Mouse (Mus musculus) liver, embryonic 15.5 days (tissue): ENCODE measurements at regions not wholly inside any gene's neighbourhood (a gene's known extent, or its start where the extent isn't known, plus 50 kb on each side); places are given as distances from the start of the nearest gene placed in this dataset. TPM values are rescaled to one million over a fixed set of nuclear protein-coding genes. Genes with fewer than 3 reads are reported as not detected.

Source experiments
- ATAC-seq: fragments of 200-750 bp; cut with Nextera tagmentation; 2 replicates; pipeline ENCODE4 v1.8.0; 2017; ENCODE audit warnings: moderate number of reproducible peaks, mild to moderate bottlenecking, moderate library complexity; ENCODE audit not compliant: insufficient read depth
- H3K27ac ChIP-seq: fragments of 300-500 bp; sonication (generic); replicated peaks from 2 replicates; pipeline ENCODE4 v1.5.1; 2015; ENCODE audit warnings: mild to moderate bottlenecking, inconsistent platforms
- H3K27me3 ChIP-seq: fragments of 300-500 bp; sonication (generic); 2 replicates; pipeline ENCODE4 v1.6.1; 2015; ENCODE audit warnings: mild to moderate bottlenecking, inconsistent platforms
- H3K36me3 ChIP-seq: fragments of 300-500 bp; sonication (generic); replicated peaks from 2 replicates; pipeline ENCODE4 v1.6.1; 2015; ENCODE audit warnings: moderate library complexity, mild to moderate bottlenecking, inconsistent platforms
- H3K4me1 ChIP-seq: fragments of 300-500 bp; sonication (generic); replicated peaks from 2 replicates; pipeline ENCODE4 v1.6.1; 2015; ENCODE audit warnings: inconsistent platforms
- H3K4me2 ChIP-seq: fragments of 300-500 bp; sonication (generic); 2 replicates; pipeline ENCODE4 v1.6.1; 2015; ENCODE audit warnings: moderate library complexity, mild to moderate bottlenecking, inconsistent platforms
- H3K4me3 ChIP-seq: fragments of 300-500 bp; sonication (generic); replicated peaks from 2 replicates; pipeline ENCODE4 v1.5.1; 2015; ENCODE audit warnings: mild to moderate bottlenecking, inconsistent platforms
- H3K9ac ChIP-seq: fragments of 300-500 bp; sonication (generic); 2 replicates; pipeline ENCODE4 v1.6.1; 2015; ENCODE audit warnings: moderate library complexity, mild to moderate bottlenecking, inconsistent platforms
- H3K9me3 ChIP-seq: fragments of 300-500 bp; sonication (generic); replicated peaks from 2 replicates; pipeline ENCODE4 v1.6.1; 2016; ENCODE audit warnings: inconsistent platforms
- WGBS: fragments of 180-500 bp; shearing (Covaris S2); methylation state at CpG from one replicate; pipeline ENCODE4 v1.1.7; 2015; ENCODE audit warnings: mixed read lengths; ENCODE audit not compliant: insufficient replicate concordance; 5-methylcytosine and 5-hydroxymethylcytosine counted together
- microRNA-seq: library from miRNA; unstranded; fragments of <30 nt; microRNA quantifications from one replicate; pipeline ENCODE4, GENCODE M21; 2016

DNA sequence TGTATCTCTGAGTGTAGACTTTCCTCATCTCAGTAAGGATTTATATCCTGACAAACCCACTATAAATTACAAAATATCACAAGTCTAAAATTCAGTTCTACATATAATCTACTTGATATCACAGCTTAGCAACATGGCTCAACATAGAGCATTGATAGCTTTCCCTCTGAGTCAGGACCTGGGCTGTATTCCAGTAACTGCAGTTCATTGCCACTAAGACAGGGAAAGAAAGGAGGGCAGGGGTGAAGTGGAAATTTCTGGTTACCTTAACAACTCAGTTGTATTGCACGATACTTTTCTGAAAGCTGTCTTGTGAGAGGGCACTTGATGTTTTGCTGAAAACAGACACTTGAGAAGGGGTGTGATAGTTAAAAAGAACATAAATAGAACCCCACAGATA is 635.0 kb downstream of the Utrn start:
- 63% methylated on average over 1 of the region's 1 CpGs for WGBS
- no peak for ATAC-seq
- no peak overlapping the region for H3K4me2 ChIP-seq
- H3K4me1 ChIP-seq: no peaks in the 10 kb centered on the region
- no peaks in the 10 kb centered on the region for H3K36me3 ChIP-seq
- H3K9me3 ChIP-seq: no peaks in the 10 kb centered on the region
- H3K27ac ChIP-seq: no peak overlapping the region
- H3K27me3 ChIP-seq: no peaks in the 10 kb centered on the region
- H3K4me3 ChIP-seq: no peak overlapping the region
- H3K9ac ChIP-seq: no peak overlapping the region

DNA sequence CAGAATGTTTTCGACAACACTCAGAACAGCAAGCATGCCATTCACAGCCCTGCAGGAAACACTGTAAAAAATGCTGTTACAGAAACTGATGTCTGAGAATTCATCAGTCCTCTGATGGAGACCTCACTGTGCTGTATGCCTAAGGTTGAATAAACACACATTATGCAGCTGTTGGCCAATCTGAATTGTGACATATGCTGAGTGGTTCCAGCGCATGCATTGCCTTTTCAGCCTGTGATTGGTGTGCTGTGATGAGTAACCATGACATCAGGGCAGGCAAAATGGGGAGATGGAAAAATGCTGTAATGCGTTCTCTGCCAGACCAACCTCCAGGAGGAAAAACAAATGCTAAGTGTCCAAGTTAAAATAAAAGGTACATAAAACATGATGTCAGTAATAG is 620.3 kb downstream of the Utrn start:
- no peak overlapping the region for H3K27ac ChIP-seq
- H3K27me3 ChIP-seq: no peaks in the 10 kb centered on the region
- H3K9me3 ChIP-seq: no peaks in the 10 kb centered on the region
- no peak overlapping the region for H3K9ac ChIP-seq
- H3K4me1 ChIP-seq: no peaks in the 10 kb centered on the region
- no peak overlapping the region for H3K4me2 ChIP-seq
- no peaks in the 10 kb centered on the region for H3K36me3 ChIP-seq
- 63% methylated on average over 3 of the region's 3 CpGs for WGBS
- no peak for ATAC-seq
- H3K4me3 ChIP-seq: no peak overlapping the region

DNA sequence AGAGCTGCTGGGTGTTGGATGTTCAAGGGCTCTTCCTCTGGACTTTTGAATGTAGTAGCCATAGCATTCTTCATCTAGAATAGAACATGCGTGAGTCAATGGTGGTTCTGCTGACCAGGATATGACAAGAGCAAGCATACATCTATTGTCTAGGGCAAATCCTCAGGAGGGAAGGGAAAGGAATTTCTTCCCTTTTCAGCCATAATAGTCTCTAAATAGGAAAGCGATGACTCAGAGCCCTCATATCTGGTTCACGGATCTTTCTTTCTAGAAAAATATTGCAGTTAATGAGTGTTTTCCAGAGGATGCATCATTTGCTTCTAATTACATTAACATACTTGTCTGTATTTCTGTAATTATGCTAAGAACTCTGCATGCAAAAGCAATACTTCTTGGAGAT is 615.9 kb downstream of the Utrn start:
- H3K9me3 ChIP-seq: no peaks in the 10 kb centered on the region
- H3K9ac ChIP-seq: no peak overlapping the region
- no peaks in the 10 kb centered on the region for H3K4me1 ChIP-seq
- ATAC-seq: no peak
- H3K36me3 ChIP-seq: no peaks in the 10 kb centered on the region
- H3K27ac ChIP-seq: no peak overlapping the region
- 69% methylated on average over 3 of the region's 3 CpGs for WGBS
- no peak overlapping the region for H3K4me2 ChIP-seq
- no peak overlapping the region for H3K4me3 ChIP-seq
- no peaks in the 10 kb centered on the region for H3K27me3 ChIP-seq

DNA sequence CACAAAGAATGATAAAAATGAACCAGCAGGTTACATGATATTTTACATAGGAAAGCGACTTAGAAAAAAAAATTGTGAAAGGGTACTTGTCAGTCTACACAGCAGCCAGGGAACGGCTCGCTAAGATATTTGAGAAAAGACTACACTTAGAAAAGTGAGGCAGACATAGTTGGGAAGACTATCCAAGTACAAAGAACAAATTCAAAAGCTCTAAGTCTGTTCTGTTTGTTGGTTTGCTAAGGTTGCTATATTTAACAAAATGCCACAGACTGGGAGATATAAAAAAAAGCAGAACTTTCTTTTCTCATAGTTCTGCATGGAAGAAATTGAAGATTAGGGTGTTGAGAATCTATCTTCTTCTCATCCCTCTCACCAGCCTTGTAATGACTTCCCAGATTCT is 583.5 kb downstream of the Utrn start:
- H3K36me3 ChIP-seq: no peaks in the 10 kb centered on the region
- no peak overlapping the region for H3K4me3 ChIP-seq
- H3K9ac ChIP-seq: no peak overlapping the region
- H3K27ac ChIP-seq: no peak overlapping the region
- H3K9me3 ChIP-seq: no peaks in the 10 kb centered on the region
- 67% methylated on average over 3 of the region's 3 CpGs for WGBS
- H3K27me3 ChIP-seq: no peaks in the 10 kb centered on the region
- H3K4me2 ChIP-seq: no peak overlapping the region
- no peaks in the 10 kb centered on the region for H3K4me1 ChIP-seq
- no peak for ATAC-seq

DNA sequence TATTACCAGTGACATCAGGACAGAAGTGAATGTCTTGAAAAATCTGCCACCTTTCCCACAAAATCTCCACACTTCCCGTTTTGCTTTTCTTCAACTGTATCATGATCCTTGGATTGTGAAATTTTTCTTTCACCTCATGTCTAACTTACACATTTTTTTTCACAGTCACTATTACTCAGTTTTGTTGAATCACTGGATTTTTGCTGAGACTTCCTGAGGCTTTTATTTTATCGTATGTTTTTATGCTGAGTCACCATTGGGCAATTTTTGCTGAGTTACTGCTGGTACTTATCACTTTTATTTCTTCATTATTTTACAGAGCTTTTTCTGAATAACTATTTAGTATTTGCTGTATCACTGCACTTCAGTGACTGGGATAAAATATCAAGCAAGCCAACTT is 570.3 kb downstream of the Utrn start:
- Histone ChIP-seq H3K4me3 (no peak overlapping the region), H3K4me1 (no peaks in the 10 kb centered on the region), H3K27me3 (no peaks in the 10 kb centered on the region), H3K9me3 (no peaks in the 10 kb centered on the region), H3K9ac (no peak overlapping the region), H3K36me3 (no peaks in the 10 kb centered on the region), H3K4me2 (no peak overlapping the region), H3K27ac (no peak overlapping the region)
- ATAC-seq: no peak
- WGBS: 26% methylated on average over 2 of the region's 2 CpGs

DNA sequence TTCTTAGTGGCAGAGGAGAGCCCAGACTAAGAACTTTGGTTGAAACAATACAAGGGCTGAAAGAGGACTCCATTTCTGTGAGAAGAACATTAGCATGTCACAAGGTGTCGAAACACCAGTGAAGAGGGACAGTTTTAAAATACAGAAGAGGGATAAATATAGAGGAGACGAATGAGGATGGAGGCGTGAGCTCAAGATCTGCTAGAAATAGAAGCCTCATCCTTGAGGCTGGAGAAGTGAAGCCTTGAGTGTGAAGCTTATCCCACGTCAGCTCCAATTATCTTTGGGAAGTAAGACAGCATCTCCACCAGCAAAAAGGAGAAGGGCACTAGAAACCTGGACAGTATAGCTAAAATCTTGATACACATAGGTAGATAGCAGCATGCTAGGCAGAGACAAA is 566.8 kb downstream of the Utrn start:
- Histone ChIP-seq H3K9ac (no peak overlapping the region), H3K4me1 (no peaks in the 10 kb centered on the region), H3K9me3 (no peaks in the 10 kb centered on the region), H3K36me3 (no peaks in the 10 kb centered on the region), H3K4me2 (no peak overlapping the region), H3K27ac (no peak overlapping the region), H3K27me3 (no peaks in the 10 kb centered on the region), H3K4me3 (no peak overlapping the region)
- no peak for ATAC-seq
- WGBS: 57% methylated on average over 4 of the region's 4 CpGs

DNA sequence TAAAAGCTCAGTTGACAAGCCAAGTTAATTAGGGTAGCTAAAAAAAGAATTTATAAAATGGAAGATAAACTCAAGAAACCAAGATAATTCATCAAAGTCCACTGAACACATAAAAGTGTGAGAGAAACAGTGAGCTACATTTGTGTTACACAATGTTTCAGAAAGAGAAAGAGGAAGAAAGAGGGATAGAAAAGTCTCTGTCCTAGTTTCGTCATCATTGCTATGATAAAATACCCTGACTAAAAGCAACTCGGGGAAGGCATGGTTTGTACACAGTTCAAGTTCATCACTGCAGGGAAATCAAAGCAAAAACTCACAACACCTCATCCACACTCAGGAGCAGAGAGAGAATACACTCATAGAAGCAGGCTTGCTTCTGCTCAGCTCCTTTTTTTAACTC is 548.9 kb downstream of the Utrn start:
- H3K4me3 ChIP-seq: no peak overlapping the region
- no peaks in the 10 kb centered on the region for H3K36me3 ChIP-seq
- H3K4me2 ChIP-seq: no peak overlapping the region
- H3K27ac ChIP-seq: no peak overlapping the region
- WGBS: 32% methylated on average over 2 of the region's 2 CpGs
- no peak for ATAC-seq
- no peak overlapping the region for H3K9ac ChIP-seq
- H3K9me3 ChIP-seq: no peaks in the 10 kb centered on the region
- no peaks in the 10 kb centered on the region for H3K4me1 ChIP-seq
- no peaks in the 10 kb centered on the region for H3K27me3 ChIP-seq

Small RNA genes in the stretch of these regions (microRNA-seq; reads per million reads assigned to microRNA genes)
- gene Gm22194: not detected
